Mouse (Mus musculus) spleen, adult 2 months (tissue): ENCODE data around the gene Atp6v1g1.

ENCODE experiments used
- CTCF ChIP-seq: fragments of 200-500 bp; IDR thresholded peaks from 2 replicates; pipeline ENCODE4 v1.5.1; 2011; ENCODE audit warnings: mild to moderate bottlenecking, inconsistent platforms; ENCODE audit not compliant: insufficient read depth, insufficient read length, insufficient replicate concordance; ENCODE audit errors: extremely low read depth
- POLR2A ChIP-seq: fragments of 200-500 bp; IDR thresholded peaks from 2 replicates; pipeline ENCODE4 v1.6.1; 2011; ENCODE audit warnings: low read depth, low read length, inconsistent platforms

DNA sequence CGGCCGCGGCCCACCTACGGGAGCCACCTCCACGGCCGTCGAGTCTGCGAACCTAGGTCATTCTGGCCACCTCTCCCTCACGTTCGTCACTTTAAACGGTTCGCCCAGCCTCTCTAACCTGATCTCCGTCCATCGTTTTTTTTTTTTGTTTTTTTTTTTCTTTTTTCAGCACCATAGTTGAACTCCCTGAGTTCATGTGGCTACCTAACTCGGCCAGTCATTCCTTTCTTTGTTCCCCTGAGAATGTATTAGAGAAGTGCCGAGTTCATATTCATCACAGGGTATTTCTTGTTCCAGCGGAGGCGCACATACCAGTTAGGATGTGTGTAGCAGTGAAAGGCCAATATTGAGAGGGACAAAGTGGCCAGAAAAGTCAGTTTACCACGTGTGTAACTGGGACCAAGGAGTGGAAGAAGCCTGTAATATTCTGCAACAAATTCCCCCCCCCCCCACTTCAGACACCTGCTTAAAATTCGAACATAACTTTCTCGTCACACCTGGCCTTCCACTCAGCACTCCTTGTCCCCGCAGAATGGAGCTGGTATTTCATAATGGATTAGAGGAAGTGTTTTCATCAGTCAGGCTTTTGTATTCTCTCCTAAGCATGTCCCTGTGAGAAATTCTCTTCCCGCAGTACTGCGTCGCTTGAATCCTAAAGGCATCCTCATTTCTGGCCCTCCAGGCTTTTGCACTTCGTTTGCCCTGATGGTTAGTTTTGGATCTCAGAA, 823 bp downstream of the Atp6v1g1 start:
- TF ChIP-seq CTCF: no peak
- TF ChIP-seq POLR2A: no peak
